Mouse (Mus musculus) left cerebral cortex, postnatal 14 days (tissue): ENCODE data around the gene Cyba. TPM values are rescaled to one million over a fixed set of nuclear protein-coding genes. Genes with fewer than 3 reads are reported as not detected.

Experiments used
- DNase-seq, 2 experiments: peaks; one replicate each; pipeline ENCODE4 v3.0.0; 2021 to 2022; ENCODE audit warnings: low spot score in 2 of 2, mixed read lengths in 1 of 2
- intact Hi-C: fragments of 180-260 bp; cut with DNase I; formaldehyde crosslinking; loops from one replicate; pipeline ENCODE4 v1.15.1; 2025
- total RNA-seq, 2 experiments: library from RNA; stranded (reverse); gene quantifications; 2 replicates each; pipeline ENCODE4 v1.2.3; 2021

Cyba gene
- total RNA-seq, 2 experiments from 2014 or later = 8.6 to 9.9 TPM

DNA sequence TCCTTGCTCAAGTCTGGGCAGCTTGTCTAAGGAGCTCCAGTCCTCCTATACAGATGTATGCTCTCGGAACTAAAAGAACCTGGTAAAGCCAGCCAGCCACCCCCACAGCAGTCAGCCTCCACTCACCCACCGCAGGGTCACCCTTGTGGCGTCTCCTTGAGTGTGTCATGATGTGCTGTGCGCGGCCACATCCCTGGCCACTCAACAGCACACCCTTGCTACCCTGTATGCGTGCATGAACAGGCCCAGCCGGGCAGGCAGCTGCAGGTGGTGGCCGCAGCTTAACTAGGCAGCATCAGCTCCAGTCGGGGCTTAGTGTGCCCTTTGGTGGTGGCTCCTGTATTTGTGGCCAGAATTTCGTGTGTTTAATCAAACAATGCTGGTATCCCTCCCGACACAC lies 24.4 kb upstream of the Cyba start:
- intact Hi-C loops = no loop called here
- DNase-seq = no peak

DNA sequence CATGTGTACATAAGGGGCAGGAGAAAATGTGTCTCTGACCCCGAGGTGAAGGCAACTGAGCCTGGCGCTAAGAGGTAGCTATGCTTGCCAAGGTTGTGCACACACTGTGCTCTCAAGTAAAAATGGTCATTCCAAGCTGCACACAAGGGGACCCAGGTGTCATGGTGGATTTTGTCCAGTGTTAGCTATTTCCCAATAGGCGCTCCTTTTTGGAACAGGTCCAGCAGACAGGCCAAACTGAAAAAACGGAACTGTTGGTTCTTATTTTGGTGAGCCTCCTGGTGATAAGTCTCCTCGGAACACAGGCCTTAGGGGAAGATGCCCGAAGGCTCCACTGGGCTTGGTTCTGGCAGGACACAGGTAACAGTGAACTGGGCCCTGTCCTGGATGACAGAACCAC lies 21.7 kb upstream of the Cyba start:
- intact Hi-C loops = no loop called here
- DNase-seq = no peak

DNA sequence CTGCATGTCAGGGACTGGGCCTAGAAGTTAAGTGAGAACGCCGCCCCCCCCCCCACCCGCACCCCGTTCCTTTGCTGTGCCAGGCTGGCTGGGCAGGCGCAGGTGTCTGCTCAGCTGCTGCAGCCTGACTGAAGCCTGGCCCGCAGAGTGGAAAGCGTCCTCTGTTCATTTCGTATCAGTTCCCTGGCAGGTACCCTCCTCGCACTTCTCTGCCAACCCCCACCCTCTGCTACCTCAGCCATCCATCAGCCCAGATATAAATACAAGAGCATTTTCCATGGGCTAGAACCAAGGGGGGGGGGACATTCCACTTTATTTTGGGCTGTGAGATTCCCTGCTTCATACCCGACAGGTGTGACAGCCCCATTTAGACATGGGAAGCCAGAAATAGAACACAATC lies 19.4 kb upstream of the Cyba start:
- no peak for DNase-seq
- intact Hi-C loops = no loop called here

DNA sequence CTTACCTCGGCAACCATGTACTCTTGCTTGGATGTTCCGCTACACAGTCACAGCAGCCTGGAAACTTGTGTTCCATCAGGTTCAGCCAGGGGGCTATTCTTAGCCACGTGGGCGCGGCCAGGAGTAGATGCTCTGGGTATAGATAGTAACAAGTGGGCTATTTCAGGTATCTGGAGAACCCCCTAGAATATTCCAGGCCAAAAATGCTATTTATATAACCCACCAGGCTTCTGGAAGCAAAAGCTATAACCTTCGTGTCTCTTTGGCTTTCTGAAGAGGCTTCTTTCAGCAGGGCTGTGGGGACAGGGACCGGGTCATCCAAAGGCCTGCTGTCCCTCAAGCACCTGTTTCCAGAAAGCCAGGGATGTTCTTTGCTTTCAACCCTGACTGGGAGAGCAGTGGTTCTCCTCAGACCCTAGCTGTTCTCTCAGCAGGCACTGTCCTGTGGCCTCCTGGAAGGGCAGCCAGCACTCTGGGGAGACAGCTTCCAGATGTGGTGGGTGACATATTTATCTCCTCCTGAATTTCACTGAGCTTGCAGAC lies 18.5 kb upstream of the Cyba start:
- intact Hi-C loops = no loop called here
- no peak for DNase-seq

DNA sequence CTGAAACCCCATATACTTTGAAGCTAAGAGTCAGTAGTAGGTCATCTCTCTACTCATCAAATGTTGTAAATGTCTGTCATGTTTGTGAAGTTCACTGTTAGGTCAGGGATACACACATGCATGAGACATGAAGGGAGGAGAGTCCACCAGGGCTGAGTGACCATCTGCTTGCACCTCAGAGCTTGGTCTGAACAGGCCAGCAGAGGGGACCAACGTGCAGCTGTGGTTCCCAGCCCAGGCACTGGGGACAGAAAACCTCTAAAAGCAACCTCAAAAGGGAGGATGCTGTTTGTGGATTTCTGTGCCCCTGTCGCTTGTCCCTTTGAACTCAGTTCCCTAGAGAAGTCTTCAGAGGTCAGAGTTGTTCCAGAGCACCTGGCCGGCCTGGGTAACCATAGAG lies 12.5 kb upstream of the Cyba start:
- no peak for DNase-seq
- intact Hi-C loops = no loop called here

DNA sequence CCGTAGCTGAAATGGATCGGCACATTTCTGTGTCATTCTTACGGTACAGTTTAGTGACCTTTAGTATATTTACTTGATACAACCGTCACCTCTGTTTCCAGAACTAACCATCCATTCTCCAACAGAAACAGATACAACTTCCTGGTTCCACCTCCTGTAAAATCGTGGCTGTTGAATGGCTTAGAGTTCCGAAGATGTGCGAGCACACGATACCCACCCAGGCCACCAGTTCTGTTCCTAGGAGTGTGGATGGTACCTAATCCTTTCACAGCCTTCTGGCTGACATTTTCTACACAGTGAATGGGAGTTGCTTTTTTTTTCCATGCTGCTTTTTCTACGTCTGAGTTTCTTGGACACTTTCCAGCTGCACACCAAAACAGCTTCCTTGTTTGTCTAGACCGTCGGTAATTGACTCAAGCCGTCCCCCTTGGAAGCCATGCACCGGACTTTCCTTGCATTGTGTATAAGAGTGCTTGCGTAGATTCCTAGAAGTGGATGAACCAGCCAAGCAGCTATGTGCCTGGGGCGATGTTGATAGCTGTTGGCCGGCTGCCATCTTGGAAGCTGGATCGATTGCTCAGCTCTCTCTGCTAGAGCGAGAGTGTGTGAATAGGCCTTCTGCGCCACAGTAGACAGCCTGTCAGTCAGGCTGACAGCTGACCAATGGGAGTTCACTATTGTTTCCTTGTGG lies 11.5 kb upstream of the Cyba start:
- peak; percentile 84 for DNase-seq
- intact Hi-C loops = no loop called here

DNA sequence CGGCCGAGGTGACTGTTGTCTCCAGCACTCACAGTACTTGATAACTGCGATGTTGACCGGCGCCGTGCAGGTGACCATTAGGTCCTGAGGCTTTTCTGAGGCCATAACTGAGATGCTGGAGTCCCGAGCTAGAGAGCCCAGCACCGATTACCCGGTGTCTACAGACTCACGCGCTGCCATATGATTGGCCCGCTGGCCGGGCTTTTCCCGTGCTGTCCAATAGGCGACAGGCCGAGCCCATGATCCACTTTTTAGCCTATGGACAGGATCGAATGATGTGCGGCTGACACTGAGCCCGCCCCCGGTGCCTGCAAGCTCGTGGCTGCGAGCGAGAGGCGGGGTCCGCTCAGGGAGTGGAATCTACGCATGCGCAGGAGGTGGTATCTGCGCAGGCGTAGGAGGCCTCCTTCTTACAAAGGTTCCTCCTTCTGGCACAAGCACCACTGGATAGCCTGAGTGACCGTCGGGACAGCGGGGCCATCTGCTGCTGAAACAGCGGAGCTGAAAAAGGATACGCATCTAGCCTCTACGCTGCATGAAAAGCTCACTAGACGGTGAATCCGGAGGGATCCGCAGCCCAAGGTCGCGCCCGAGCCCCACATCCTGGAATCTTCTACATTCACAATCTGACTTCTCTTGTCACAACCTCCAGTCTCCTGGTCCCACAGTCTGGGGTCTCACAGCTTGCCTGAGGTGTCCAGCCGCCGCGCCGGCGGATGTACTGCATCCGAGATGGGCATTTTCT lies 10.7 kb upstream of the Cyba start, which contains the start of gene Mvd:
Mvd (minus strand) TSS at position 161 of the 745 bp plus-strand sequence.
- intact Hi-C loops = no loop called here
- DNase-seq = peak; percentile 99 to 100

DNA sequence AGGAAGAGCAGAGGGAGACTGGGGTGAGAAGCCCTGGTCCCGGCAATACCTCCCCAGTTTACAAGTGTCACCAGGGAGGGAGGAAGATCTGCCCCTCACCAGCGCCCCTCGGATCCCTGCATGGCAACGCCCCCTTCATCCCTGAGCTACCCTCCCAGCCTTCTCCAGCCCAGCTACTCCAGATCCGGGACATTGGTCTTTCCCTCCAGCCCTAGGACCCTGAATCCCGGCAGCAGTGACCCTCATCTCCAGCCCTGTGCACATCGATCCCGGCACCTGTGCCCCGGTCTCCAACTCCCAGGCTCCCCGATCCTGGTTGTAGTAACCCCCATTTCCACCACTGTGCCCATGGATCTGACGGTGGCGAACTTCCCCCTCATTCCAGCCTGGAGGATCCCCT lies 10.1 kb upstream of the Cyba start:
- intact Hi-C loops = no loop called here
- DNase-seq = no peak

DNA sequence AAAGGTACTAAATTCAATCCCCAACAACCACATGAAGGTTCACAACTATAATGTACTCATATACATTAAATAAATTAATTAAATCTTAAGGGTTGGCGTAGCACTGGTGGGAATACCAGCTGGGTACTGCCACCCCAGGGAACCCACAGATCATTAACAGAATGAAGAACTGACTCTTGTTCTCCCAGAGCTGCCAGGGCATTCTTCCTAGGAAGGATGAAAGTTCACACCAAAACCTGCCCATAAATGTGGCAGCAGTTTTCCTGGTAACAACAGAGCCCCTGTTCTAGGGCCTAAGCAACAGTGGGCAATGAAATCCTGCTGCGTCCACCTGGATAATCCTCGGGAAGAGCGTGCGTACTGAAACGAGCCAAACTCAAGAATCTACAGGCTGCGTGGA lies 9.6 kb upstream of the Cyba start:
- no peak for DNase-seq
- intact Hi-C loops = no loop called here

DNA sequence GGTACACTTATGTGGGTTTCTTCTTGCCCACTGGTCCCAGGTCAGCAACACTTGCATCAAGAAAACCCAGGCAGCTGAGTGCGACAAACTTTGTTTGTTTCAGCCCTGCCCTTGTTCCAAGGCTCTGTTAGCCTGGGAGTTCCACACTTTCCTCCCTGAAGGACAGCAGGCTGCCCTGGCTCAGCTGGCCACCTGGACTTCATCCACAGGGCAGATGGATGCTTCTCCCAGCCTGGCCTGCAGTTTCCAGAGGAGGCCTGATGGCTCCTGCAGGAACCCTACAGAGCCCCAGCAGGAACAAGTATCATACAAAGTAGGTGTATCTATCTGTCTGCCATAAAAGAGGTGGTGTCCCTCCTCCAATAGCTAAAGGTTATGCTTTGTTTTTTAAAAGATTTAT lies 8.6 kb upstream of the Cyba start:
- DNase-seq = no peak
- intact Hi-C loops = no loop called here

DNA sequence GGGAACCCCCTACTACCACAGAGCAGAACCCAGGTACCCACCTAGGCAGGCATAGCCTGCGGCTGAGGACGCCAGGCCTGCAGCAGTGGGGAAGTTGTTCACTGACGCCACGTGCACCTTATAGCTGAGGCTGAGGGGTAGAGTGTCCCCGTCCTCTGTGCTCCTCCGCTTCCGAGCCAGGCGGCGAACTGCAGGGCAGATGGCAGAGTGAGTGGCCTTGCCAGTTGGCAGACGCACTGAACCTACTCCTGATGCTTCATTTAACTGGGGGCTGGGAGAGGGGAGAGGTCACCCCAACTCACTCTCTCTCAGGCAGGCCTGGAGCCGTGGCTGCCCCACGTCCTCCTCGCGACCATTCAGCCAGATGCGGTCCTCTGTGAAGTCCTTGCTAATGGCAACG lies 6.6 kb upstream of the Cyba start:
- intact Hi-C loops = no loop called here
- no peak for DNase-seq

DNA sequence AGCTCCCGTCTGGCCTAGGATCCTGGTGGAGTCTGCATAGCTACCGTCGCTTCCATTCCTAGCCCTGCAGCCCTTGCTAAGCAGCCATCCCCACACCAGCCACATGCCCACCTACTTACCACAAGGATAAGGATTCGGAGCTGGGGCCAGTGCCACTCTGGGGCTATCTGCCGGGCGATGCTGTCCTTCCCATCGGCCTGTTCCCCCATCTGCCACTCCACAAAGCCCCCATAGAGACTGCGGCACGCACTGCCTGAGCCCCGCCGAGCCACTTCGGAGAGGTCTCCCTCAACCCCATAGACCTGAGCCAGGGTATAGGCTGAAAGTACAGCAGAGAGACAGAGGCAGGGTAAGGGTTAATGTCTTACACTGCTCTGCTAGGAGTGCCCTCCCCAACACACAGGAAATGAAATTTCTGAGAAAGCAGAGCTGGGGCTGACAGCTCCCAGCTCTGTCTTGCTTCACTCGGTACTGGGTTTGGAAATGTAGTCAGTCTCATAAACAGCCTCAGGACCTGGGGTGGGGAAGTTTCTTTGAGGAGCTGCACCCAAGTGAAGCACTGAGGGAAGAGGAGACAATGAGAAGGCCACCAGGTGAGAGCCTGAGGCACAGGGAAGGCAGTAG lies 5.1 kb upstream of the Cyba start:
- intact Hi-C loops = no loop called here

DNA sequence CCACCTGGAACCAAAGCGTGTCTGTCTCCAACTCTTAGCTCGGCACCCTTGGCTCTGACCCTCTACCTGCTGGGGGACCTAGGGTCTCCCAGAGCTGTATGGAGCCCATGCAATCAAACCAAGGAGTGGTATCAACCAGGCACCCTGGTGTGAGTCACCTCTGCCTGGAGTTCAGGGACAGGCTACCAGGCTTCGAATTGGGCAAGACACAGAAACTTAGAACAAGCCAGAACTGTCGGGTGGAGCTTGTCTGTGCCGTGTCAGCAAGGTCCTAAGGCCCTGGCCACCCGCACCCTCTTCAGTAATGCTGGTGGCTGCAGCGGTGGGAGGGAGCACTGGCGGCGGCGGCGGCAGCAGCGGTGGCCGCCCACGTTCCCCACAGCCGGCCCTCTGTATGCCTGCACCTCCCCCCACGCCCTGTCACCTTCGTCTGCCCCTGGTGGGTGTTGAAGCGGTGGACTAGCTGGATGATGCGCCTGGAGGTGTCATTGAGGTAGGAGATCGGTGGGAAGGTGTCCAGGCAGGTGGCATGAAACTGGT lies 3.9 kb upstream of the Cyba start:
- DNase-seq = no peak
- intact Hi-C loops = no loop called here

More for the DNA sequence above, 5.1 kb upstream of the Cyba start:
- DNase-seq = no peak

DNA sequence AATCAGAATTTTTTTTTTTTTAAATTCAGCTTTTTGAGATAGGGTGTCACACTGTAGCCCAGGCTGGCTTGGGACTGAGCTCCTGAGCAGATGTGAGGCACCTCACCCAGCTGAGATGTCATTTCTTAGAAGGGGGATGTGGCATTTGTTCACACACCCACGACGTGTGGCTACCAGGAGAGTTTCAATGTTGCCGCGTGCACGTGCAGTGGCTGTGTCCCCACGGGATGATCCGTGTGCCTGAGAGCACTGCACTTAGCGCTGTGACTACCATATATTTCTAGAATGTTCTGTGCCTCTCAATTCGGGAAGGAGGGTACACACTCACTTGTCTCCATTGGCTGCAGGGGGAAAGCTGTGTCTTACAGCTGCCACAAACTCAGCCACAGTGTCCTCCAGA lies 3.4 kb upstream of the Cyba start:
- no peak for DNase-seq
- intact Hi-C loops = no loop called here

DNA sequence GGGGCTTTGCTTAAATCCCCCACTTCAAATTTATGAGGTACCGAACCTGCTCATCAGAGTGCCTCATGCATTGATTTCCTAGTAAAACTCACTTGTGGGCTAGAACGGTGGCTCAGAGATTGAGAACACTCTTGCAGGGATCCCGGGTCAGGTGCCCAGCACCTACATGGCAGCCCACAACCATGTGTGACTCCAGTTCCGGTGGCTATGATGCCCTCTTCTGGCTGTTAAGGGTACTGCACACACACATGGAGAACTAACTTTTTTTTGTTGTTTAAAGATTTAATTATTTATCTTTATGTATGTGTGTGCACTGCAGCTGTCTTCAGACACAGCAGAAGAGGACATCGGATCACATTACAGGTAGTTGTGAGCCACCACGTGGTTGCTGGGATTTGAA lies 2.6 kb upstream of the Cyba start:
- intact Hi-C loops = no loop called here
- no peak for DNase-seq

DNA sequence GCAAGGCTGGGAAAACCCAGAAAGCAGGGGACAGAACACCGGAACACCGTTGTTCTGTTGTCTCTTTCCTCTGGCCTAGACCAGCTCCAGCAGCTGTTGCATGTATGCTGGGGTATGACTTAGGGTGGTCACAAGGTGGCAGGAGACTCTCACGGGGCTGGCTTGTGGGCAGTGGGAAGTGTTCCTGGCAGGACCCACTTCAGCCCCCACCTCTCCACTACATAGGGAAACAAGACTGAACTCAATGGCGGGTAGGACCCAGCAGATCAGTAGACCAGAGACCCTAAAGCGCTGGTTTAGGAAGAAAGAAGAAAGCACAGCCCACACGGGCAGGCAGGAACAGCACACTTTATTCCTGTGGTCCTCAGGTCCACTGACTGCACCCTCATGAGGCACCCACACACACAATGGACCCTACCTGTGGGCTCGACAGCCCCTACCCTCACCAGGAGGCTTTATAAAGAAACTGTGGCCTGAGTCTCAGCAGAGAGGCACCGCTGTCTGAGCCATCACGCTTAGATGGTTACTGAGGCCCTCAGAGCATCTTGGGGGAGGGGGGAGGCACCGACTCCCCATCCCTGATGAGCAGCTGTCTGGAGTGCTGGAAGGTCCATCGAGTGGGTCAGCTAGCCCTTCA lies 657 bp upstream of the Cyba start:
- intact Hi-C loops = no loop called here
- no peak for DNase-seq

DNA sequence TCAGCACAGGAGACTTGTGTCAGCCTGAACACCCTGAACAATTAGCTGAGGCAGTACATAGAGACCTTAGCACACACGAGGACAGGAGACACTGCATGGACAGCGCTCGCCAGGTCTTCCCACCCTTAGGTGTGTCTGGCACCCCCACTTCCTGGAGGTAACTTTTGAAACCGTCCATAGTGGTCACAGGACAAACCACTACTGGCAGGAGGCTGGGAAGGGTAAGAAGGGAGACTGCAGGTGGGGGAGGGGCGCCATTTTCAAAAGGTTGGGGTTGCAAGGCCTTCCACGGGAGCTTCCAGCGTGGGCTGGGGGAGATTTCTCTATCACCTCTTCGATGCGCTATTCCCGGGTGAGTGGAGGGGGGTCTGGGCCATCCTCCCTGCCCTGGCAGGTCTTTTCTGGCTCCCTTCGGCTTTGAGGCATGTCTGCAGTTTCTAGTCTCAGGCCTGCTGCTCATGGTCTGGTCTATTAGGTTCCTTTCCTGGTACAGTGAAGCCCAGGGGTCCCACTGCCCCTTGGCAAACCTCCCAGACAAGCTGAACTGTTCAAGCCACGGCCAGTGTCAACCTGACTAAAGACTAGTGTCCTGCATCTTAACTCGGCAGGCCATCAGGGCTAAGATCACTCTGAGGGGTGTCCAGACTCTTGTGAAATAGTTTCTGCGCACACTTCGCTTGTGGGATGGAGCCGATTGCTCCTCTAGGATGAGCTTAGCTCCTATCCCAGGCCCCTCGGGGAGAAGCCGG lies 862 bp downstream of the Cyba start:
- intact Hi-C loops = no loop called here
- DNase-seq = no peak

DNA sequence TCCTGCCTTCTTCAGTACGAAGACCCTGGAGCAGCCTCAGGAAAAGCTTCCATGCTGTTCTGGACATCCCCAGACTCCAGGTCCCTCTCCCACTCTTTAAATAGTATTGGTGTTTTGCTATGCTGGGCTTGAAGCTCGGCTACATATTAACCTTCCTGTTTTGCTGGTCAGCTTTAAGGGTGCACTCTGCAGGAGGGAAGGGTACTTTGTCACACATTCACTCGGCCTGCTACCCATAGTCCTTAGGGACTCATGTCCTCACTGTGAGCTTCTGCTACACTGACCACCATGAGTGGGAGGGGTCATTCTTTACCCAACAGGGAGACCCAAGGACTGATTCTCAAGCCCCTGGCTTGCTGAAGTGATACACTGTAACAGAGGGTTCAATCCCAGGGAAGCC lies 2.1 kb downstream of the Cyba start:
- no peak for DNase-seq
- intact Hi-C loops = no loop called here

DNA sequence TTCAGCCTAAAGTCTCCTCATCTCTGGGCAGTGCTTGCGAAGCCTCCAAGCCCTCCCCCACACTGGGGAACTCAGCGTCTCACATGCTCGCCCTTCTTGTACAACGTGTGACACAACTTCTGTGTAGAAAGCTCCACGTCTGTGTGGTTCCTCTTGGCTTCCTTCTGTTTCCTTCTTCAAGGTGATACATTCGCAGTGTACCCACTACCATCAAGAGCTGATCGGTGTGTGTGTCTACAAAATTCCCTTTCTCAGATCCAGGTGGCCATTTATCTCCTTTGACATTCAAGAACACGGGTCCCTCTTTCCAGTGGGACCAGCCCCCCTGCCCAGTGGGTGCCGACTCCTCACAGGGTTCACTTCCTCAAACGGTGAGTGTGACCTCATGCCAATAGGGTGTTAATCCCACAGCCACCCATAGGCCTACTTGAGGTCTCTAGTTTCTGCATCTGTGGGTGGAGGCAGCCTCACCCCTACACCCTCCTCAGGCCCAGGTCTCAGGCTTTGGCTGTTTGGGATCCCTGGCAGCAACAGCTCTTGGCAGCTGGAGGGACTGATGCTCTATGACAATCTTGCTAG lies 2.6 kb downstream of the Cyba start:
- intact Hi-C loops = no loop called here
- DNase-seq = no peak
